Mouse (Mus musculus): Measurements from ENCODE around the gene Kcnip3. TPM values are rescaled to one million over a fixed set of nuclear protein-coding genes. Genes with fewer than 3 reads are reported as not detected.

Gene Kcnip3
- polyA plus RNA-seq, 1 experiment from 2014 or later: 3.9 TPM

DNA sequence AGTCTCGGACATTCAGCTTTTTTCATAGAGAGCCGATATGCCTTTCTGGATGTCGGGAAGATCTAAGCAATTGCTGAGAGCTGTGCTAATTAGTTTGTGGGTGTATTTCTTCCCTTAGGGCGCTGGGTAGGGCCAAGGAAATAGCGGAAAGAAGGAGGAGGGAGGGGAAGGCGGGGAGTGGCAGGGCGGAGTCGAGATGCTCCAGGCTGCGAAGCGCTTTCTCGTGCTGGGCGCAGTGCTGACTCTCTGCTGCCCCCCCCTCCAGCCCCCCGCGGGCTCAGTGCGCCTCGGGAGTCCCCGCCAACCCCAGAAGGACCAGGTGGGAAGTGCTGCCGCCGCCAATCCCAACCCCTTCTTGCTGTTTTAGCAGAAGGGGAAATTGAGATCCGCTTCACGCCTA, 38.9 kb downstream of the Kcnip3 start:
- Histone ChIP-seq H3K27me3 (ENCODE audit: control insufficient read depth, insufficient read depth, low read length) (peaks cover 54% of the 10 kb centered on the region), H3K4me2 (no peak overlapping the region), H3K4me3 (ENCODE audit: low read depth, low read length) (no peak overlapping the region), H3K4me1 (ENCODE audit: control insufficient read depth, insufficient read depth, low read length) (peaks cover 8% of the 10 kb centered on the region), H3K36me3 (ENCODE audit: control insufficient read depth, insufficient read depth, low read length) (no peaks in the 10 kb centered on the region), H3K27ac (ENCODE audit: low read depth, low read length) (no peak overlapping the region), H3K9ac (ENCODE audit: low read length) (no peak overlapping the region), H3K9me3 (ENCODE audit: control insufficient read depth, low read length) (no peaks in the 10 kb centered on the region)
- DNase-seq (ENCODE audit: low spot score, missing footprints) (peak; percentile 87), ATAC-seq (ENCODE audit: low FRiP score) (no peak)
- 2% methylated on average over 21 of the region's 21 CpGs for WGBS

DNA sequence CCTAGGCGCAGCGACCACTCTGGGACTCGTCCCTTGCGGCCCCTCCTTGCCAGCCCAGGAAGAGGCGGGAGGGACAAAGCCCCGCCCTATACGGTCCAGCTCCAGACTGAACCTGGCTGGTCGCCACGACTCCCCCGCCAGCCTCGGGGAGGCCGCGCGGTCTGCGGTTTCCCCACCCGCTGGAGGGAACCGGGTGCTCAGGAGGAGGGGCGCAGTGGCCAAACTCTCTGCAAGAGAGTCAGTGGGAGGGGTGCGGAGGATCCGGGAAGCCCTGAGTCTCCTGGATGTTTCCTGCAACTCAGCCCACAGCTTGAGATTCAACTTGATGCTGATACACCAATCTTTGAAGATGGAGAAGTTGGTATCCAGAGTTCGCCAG, 39.4 kb downstream of the Kcnip3 start:
- WGBS: under 1% methylated on average over 21 of the region's 21 CpGs
- no peak overlapping the region for H3K9ac ChIP-seq (ENCODE audit: low read length)
- H3K4me3 ChIP-seq (ENCODE audit: low read depth, low read length): peak overlapping the region; percentile 31
- peak; percentile 63 for ATAC-seq (ENCODE audit: low FRiP score)
- no peaks in the 10 kb centered on the region for H3K9me3 ChIP-seq (ENCODE audit: control insufficient read depth, low read length)
- DNase-seq (ENCODE audit: low spot score, missing footprints): peak; percentile 87
- H3K27me3 ChIP-seq (ENCODE audit: control insufficient read depth, insufficient read depth, low read length): peaks cover 54% of the 10 kb centered on the region
- H3K36me3 ChIP-seq (ENCODE audit: control insufficient read depth, insufficient read depth, low read length): no peaks in the 10 kb centered on the region
- H3K27ac ChIP-seq (ENCODE audit: low read depth, low read length): no peak overlapping the region
- peaks cover 8% of the 10 kb centered on the region for H3K4me1 ChIP-seq (ENCODE audit: control insufficient read depth, insufficient read depth, low read length)
- peak overlapping the region; percentile 53 for H3K4me2 ChIP-seq

DNA sequence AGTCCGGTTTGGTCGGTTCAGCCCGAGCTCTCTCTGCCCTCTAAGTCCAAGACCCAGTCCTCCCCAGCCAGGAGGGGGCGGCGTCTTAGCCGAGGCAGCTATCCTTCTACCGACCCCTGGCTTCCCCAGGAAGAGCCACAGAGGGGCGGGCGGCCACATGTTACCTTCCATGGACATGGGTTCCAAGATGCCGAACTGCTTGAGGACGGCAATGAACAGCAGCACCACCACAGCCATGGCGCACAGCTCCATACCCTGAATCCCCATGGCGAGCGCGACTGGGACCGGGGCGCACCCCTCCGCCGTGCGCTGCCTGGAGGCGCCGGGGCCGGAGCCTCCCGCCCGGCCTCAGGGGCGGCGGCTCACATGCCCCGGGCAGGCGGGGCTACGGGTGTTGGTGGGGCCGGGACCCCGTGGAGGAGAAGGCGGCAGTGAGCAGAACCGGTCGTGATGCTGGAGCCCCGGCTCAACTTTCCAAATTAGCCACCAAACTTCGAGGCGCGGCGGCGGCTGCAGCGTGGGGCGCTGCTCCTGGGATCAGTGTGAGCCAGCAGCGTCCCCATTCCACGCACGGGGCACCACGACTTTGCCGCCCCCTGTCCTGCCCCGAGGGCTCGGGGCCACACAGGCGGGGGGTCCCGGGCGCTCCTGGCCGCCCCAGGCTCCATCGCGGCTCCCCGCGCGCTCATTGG, 39.9 kb downstream of the Kcnip3 start:
- H3K4me3 ChIP-seq (ENCODE audit: low read depth, low read length): peak overlapping the region; percentile 31
- ATAC-seq (ENCODE audit: low FRiP score) (no peak), DNase-seq (ENCODE audit: low spot score, missing footprints) (peak; percentile 90)
- no peak overlapping the region for H3K9ac ChIP-seq (ENCODE audit: low read length)
- peaks cover 54% of the 10 kb centered on the region for H3K27me3 ChIP-seq (ENCODE audit: control insufficient read depth, insufficient read depth, low read length)
- no peaks in the 10 kb centered on the region for H3K36me3 ChIP-seq (ENCODE audit: control insufficient read depth, insufficient read depth, low read length)
- H3K4me1 ChIP-seq (ENCODE audit: control insufficient read depth, insufficient read depth, low read length): peaks cover 8% of the 10 kb centered on the region
- peak overlapping the region; percentile 53 for H3K4me2 ChIP-seq
- H3K9me3 ChIP-seq (ENCODE audit: control insufficient read depth, low read length): no peaks in the 10 kb centered on the region
- WGBS: under 1% methylated on average over 56 of the region's 59 CpGs
- H3K27ac ChIP-seq (ENCODE audit: low read depth, low read length): no peak overlapping the region

DNA sequence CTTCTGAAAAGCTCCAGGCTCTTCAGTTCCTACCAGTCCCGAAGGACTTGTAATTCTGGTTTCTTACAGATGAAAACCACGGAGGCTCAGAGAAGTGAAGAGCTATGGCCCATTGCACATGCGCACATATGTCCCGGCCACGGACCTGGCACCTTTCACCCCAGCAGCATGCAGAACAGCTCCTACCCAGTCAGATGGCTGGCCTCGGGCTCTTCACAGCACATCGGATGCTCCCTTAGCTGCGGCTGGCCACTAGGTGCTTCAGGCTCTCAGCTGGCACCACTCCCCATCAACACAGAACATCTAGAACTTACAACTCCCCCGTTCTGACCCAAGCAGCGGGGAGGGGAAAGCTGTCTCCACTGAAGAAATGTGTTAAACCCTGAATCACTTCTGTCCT, 42.1 kb downstream of the Kcnip3 start:
- Histone ChIP-seq H3K9ac (ENCODE audit: low read length) (no peak overlapping the region), H3K27ac (ENCODE audit: low read depth, low read length) (no peak overlapping the region), H3K4me2 (no peak overlapping the region), H3K9me3 (ENCODE audit: control insufficient read depth, low read length) (no peaks in the 10 kb centered on the region), H3K36me3 (ENCODE audit: control insufficient read depth, insufficient read depth, low read length) (no peaks in the 10 kb centered on the region), H3K27me3 (ENCODE audit: control insufficient read depth, insufficient read depth, low read length) (peaks cover 52% of the 10 kb centered on the region), H3K4me1 (ENCODE audit: control insufficient read depth, insufficient read depth, low read length) (peaks cover 8% of the 10 kb centered on the region), H3K4me3 (ENCODE audit: low read depth, low read length) (no peak overlapping the region)
- DNase-seq (ENCODE audit: low spot score, missing footprints): no peak
- ATAC-seq (ENCODE audit: low FRiP score): no peak
- whole genome bisulfite sequencing: 68% methylated on average over 10 of the region's 10 CpGs

DNA sequence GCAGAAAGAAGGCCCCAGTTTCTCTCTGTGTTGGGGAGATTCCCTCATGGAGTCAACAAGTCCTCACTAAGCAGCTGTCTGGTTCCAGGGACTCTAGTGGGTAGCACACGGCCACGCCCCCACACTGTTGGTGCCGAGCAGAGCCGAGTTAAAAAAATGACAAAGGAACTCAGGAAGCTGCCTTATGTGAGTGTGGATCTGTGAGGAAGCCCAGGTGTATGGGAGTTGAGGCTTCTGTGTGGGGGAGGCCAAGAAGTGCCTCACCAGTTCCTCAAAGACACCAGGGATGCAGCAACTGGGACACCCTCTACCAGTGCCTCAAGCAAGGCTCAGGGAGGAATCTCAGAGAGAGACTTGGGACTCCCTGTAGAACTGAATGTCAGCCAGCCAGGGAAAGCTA, 42.7 kb downstream of the Kcnip3 start:
- peaks cover 48% of the 10 kb centered on the region for H3K27me3 ChIP-seq (ENCODE audit: control insufficient read depth, insufficient read depth, low read length)
- H3K4me1 ChIP-seq (ENCODE audit: control insufficient read depth, insufficient read depth, low read length): peaks cover 8% of the 10 kb centered on the region
- no peak for ATAC-seq (ENCODE audit: low FRiP score)
- no peak overlapping the region for H3K9ac ChIP-seq (ENCODE audit: low read length)
- H3K4me3 ChIP-seq (ENCODE audit: low read depth, low read length): no peak overlapping the region
- no peaks in the 10 kb centered on the region for H3K36me3 ChIP-seq (ENCODE audit: control insufficient read depth, insufficient read depth, low read length)
- 82% methylated on average over 4 of the region's 4 CpGs for WGBS
- H3K9me3 ChIP-seq (ENCODE audit: control insufficient read depth, low read length): no peaks in the 10 kb centered on the region
- no peak overlapping the region for H3K27ac ChIP-seq (ENCODE audit: low read depth, low read length)
- DNase-seq (ENCODE audit: low spot score, missing footprints): no peak
- H3K4me2 ChIP-seq: no peak overlapping the region

DNA sequence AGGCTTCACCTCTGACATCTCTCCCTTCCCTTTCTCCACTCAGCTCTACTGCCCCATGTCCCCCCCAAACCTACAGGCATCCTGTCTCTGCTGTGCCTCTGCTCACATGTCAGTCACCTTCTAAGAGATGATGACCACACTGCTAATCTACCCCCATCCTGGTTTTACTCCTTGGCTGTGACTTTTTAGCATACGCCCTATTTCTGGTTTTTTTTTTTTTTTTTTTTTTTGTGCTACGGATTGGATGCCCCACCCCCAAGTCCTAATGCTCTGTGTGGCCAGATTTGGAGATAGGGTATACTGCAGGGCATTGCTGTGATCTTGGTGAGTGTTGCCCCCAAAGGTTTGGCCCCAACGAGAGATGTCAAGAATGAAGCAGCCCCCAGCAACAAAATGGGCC, 49.6 kb downstream of the Kcnip3 start:
- 74% methylated on average over 3 of the region's 3 CpGs for WGBS
- Histone ChIP-seq H3K4me3 (ENCODE audit: low read depth, low read length) (no peak overlapping the region), H3K27me3 (ENCODE audit: control insufficient read depth, insufficient read depth, low read length) (no peaks in the 10 kb centered on the region), H3K4me1 (ENCODE audit: control insufficient read depth, insufficient read depth, low read length) (no peaks in the 10 kb centered on the region), H3K9me3 (ENCODE audit: control insufficient read depth, low read length) (no peaks in the 10 kb centered on the region), H3K27ac (ENCODE audit: low read depth, low read length) (no peak overlapping the region), H3K9ac (ENCODE audit: low read length) (no peak overlapping the region), H3K36me3 (ENCODE audit: control insufficient read depth, insufficient read depth, low read length) (no peaks in the 10 kb centered on the region), H3K4me2 (no peak overlapping the region)
- DNase-seq (ENCODE audit: low spot score, missing footprints) (no peak), ATAC-seq (ENCODE audit: low FRiP score) (no peak)

DNA sequence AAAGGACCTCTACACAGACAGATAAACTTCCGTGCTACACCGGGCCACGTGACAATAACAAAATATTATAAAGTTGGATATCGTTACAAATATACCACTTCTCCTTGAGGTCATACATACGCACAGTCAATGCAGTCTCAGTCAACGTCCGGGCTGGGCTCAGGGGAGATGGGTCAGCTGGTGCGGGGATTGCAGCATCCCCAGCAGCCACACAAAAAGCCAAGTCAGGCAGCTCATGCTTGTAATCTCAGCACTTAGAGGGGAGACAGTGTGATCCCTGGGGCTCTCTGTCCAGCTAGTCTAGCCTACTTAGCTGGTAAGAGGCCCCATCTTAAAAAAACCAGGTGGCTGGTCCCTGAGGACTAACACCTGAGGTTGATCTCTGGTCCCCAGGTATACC, 50.6 kb downstream of the Kcnip3 start:
- WGBS: 85% methylated on average over 8 of the region's 8 CpGs
- Histone ChIP-seq H3K27me3 (ENCODE audit: control insufficient read depth, insufficient read depth, low read length) (no peaks in the 10 kb centered on the region), H3K9ac (ENCODE audit: low read length) (no peak overlapping the region), H3K27ac (ENCODE audit: low read depth, low read length) (no peak overlapping the region), H3K36me3 (ENCODE audit: control insufficient read depth, insufficient read depth, low read length) (no peaks in the 10 kb centered on the region), H3K4me3 (ENCODE audit: low read depth, low read length) (no peak overlapping the region), H3K4me1 (ENCODE audit: control insufficient read depth, insufficient read depth, low read length) (no peaks in the 10 kb centered on the region), H3K4me2 (no peak overlapping the region), H3K9me3 (ENCODE audit: control insufficient read depth, low read length) (no peaks in the 10 kb centered on the region)
- ATAC-seq (ENCODE audit: low FRiP score) (no peak), DNase-seq (ENCODE audit: low spot score, missing footprints) (no peak)

DNA sequence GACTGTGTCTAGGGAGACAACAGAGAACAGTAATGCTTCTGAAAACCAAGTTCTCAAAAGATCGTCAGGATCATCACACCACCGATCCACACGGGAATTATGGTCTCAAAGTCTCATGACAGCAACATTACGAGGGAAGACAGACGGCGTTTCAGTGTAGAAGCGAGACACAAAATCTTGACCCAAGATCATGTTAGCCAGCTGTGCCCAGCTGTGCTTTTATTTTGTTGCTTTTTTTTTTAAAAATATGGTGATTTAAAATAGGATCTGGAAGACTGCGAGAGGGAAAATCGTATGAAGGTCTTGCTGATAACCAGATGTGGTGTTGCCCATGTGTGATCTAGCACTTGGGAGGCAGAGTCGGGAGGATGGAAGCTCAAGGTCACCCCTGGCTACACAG, 51.2 kb downstream of the Kcnip3 start:
- Histone ChIP-seq H3K27me3 (ENCODE audit: control insufficient read depth, insufficient read depth, low read length) (no peaks in the 10 kb centered on the region), H3K4me2 (no peak overlapping the region), H3K4me3 (ENCODE audit: low read depth, low read length) (no peak overlapping the region), H3K27ac (ENCODE audit: low read depth, low read length) (no peak overlapping the region), H3K36me3 (ENCODE audit: control insufficient read depth, insufficient read depth, low read length) (no peaks in the 10 kb centered on the region), H3K9ac (ENCODE audit: low read length) (no peak overlapping the region), H3K4me1 (ENCODE audit: control insufficient read depth, insufficient read depth, low read length) (no peaks in the 10 kb centered on the region), H3K9me3 (ENCODE audit: control insufficient read depth, low read length) (no peaks in the 10 kb centered on the region)
- no peak for ATAC-seq (ENCODE audit: low FRiP score)
- DNase-seq (ENCODE audit: low spot score, missing footprints): no peak
- 91% methylated on average over 10 of the region's 10 CpGs for WGBS

DNA sequence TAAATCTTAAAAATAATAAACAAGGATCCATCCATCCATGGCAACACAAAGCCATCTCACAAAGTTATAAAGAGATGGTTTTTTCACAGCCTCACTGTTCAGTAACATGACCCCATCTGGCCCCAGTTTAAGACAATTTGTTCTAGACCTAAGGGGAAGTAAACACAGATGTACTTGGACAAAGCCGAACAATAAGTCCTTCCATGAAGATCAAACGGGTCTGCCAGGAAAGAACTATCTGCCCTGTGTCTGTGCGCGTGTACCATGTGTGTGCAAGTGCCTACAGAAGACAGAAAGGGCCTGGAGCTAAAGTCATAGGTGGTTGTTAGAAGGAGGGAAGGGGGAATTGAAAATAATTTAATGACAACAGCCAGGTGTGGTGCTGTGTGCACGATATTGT, 51.7 kb downstream of the Kcnip3 start:
- Histone ChIP-seq H3K27me3 (ENCODE audit: control insufficient read depth, insufficient read depth, low read length) (no peaks in the 10 kb centered on the region), H3K4me1 (ENCODE audit: control insufficient read depth, insufficient read depth, low read length) (no peaks in the 10 kb centered on the region), H3K4me2 (no peak overlapping the region), H3K9ac (ENCODE audit: low read length) (no peak overlapping the region), H3K9me3 (ENCODE audit: control insufficient read depth, low read length) (no peaks in the 10 kb centered on the region), H3K4me3 (ENCODE audit: low read depth, low read length) (no peak overlapping the region), H3K27ac (ENCODE audit: low read depth, low read length) (no peak overlapping the region), H3K36me3 (ENCODE audit: control insufficient read depth, insufficient read depth, low read length) (no peaks in the 10 kb centered on the region)
- 86% methylated on average over 5 of the region's 5 CpGs for WGBS
- DNase-seq (ENCODE audit: low spot score, missing footprints) (no peak), ATAC-seq (ENCODE audit: low FRiP score) (no peak)
